In genomic region chr2:84556888-84557514, GRCm38 (mm10) we compare ENCODE assay signal across 8 mouse cellular contexts.
DNase-seq lines count a peak whose midpoint lies in the region; ATAC-seq lines count a peak whose summit lies in the region.

No protein-coding gene starts in this region.

- 43% methylated on average over 10 of the region's 10 CpGs for WGBS in kidney, embryonic 14.5 days
- 44% methylated on average over 10 of the region's 10 CpGs for WGBS in heart, embryonic 14.5 days
- WGBS in neural tube, embryonic 15.5 days = 48% methylated on average over 10 of the region's 10 CpGs

- no peak overlapping the region for H3K27ac ChIP-seq in kidney, embryonic 14.5 days (ENCODE audit: low read depth, low read length)
- H3K27ac ChIP-seq in heart, embryonic 14.5 days (replicated peaks in 1 of 2; ENCODE audit: control insufficient read depth in 1 of 2, insufficient read depth in 1 of 2, low read depth in 2 of 2, low read length in 2 of 2) = no peak overlapping the region
- no peak overlapping the region for H3K27ac ChIP-seq in neural tube, embryonic 15.5 days (replicated peaks)

- DNase-seq in kidney, adult 9 months = no peak
- DNase-seq in adipocyte (ENCODE audit: low spot score) = peak; percentile 53
- peak; percentile 43 to 94 for DNase-seq in left cerebral cortex, postnatal 25 days (ENCODE audit: low spot score in 2 of 2)
- no peak for DNase-seq in gastrocnemius, postnatal 14 days
- no peak for DNase-seq in thymus, adult 18-20 months

- H3K9me3 ChIP-seq in kidney, embryonic 14.5 days (ENCODE audit: control insufficient read depth, low read length) = no peaks in the 10 kb centered on the region
- H3K9me3 ChIP-seq in heart, embryonic 14.5 days (ENCODE audit: control insufficient read depth, low read length) = no peaks in the 10 kb centered on the region
- no peaks in the 10 kb centered on the region for H3K9me3 ChIP-seq in neural tube, embryonic 15.5 days (replicated peaks)

- H3K4me1 ChIP-seq in kidney, embryonic 14.5 days (ENCODE audit: control insufficient read depth, insufficient read depth, low read length) = no peaks in the 10 kb centered on the region
- H3K4me1 ChIP-seq in heart, embryonic 14.5 days (ENCODE audit: control insufficient read depth in 2 of 2, insufficient read depth in 2 of 2, low read length in 2 of 2) = no peaks in the 10 kb centered on the region
- H3K4me1 ChIP-seq in neural tube, embryonic 15.5 days = no peaks in the 10 kb centered on the region

- no peak overlapping the region for H3K9ac ChIP-seq in kidney, embryonic 14.5 days (ENCODE audit: low read depth, low read length)
- H3K9ac ChIP-seq in heart, embryonic 14.5 days (ENCODE audit: low read length) = 0 out of 2 replicates have a peak overlapping the region, but pooled peaks have one; percentile 6
- no peak overlapping the region for H3K9ac ChIP-seq in neural tube, embryonic 15.5 days (replicated peaks)

- H3K27me3 ChIP-seq in kidney, embryonic 14.5 days (ENCODE audit: control insufficient read depth, insufficient read depth, low read length) = no peaks in the 10 kb centered on the region
- no peaks in the 10 kb centered on the region for H3K27me3 ChIP-seq in heart, embryonic 14.5 days (ENCODE audit: control insufficient read depth, insufficient read depth, low read length)
- H3K27me3 ChIP-seq in neural tube, embryonic 15.5 days (replicated peaks) = no peaks in the 10 kb centered on the region

- H3K36me3 ChIP-seq in kidney, embryonic 14.5 days (ENCODE audit: control insufficient read depth, insufficient read depth, low read length) = no peaks in the 10 kb centered on the region
- no peaks in the 10 kb centered on the region for H3K36me3 ChIP-seq in heart, embryonic 14.5 days (ENCODE audit: control insufficient read depth, insufficient read depth, low read length)
- H3K36me3 ChIP-seq in neural tube, embryonic 15.5 days = no peaks in the 10 kb centered on the region

- H3K4me3 ChIP-seq in kidney, embryonic 14.5 days (ENCODE audit: low read length) = peak overlapping the region; percentile 11; the same call in 1 of the 2 replicates
- peak overlapping the region; percentile 17 to 26; a peak in 3 of 4 replicates for H3K4me3 ChIP-seq in heart, embryonic 14.5 days (ENCODE audit: control insufficient read depth in 1 of 2, insufficient read depth in 1 of 2, low read depth in 1 of 2, low read length in 2 of 2)
- no peak overlapping the region for H3K4me3 ChIP-seq in neural tube, embryonic 15.5 days (replicated peaks)

- intact Hi-C loops in left cerebral cortex, postnatal 25 days (cut with DNase I) = loop anchor here (5.0 kb wide), 2 partner anchors 45 to 95 kb away; no protein-coding TSS in a partner anchor
- intact Hi-C loops in gastrocnemius, postnatal 14 days (cut with DNase I; ENCODE audit: low total_unique reads) = no loop called here

- H3K4me2 ChIP-seq in kidney, embryonic 14.5 days (replicated peaks; ENCODE audit: low read depth, low read length) = peak overlapping the region; percentile 33
- peak overlapping the region; percentile 60 for H3K4me2 ChIP-seq in heart, embryonic 14.5 days (ENCODE audit: low read length)
- H3K4me2 ChIP-seq in neural tube, embryonic 15.5 days = peak overlapping the region; percentile 33

- no peak for ATAC-seq in kidney, embryonic 14.5 days (ENCODE audit: low FRiP score, low TSS enrichment)
- no peak for ATAC-seq in heart, embryonic 14.5 days (ENCODE audit: insufficient number of reproducible peaks, insufficient read depth, low FRiP score, low read depth)
- no peak for ATAC-seq in neural tube, embryonic 15.5 days (ENCODE audit: low FRiP score)

Comparison
In these comparisons a context has a peak if more than half of its experiments do, and no peak if none do; other contexts are left out.
1. DNase-seq: peak in adipocyte (single experiment) and left cerebral cortex, postnatal 25 days (2 of 2); none in kidney, adult 9 months (single experiment), gastrocnemius, postnatal 14 days (single experiment) and thymus, adult 18-20 months (0 of 2).
2. Peak in every context shown above with its lines, with median percentiles within 50 percentile points of each other: H3K4me2 ChIP-seq.